Mouse (Mus musculus): Measurements from ENCODE around the gene Gli2. TPM values are rescaled to one million over a fixed set of nuclear protein-coding genes. Genes with fewer than 3 reads are reported as not detected.

Gli2 gene
- total RNA-seq, 2 experiments from 2014 or later, result 3.3 to 4.5 TPM

DNA sequence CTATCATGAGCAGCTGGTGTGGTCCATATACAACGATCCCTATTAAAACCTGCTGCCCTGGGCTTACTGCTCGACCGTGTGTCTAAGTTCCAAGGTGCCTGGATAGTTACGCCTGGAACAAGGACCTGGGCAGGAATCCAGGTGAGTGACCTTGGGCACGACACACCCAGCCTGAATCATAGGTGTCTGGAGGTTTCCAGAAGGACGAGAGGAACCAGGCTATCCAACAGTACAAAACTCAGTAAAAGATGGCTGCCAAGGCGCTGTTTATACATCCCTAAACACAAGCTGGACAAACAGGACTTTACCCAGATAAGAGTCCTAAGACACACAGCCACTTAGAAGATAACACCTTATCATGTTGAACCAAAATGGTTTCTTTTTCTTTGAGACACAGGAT, 94.8 kb downstream of the Gli2 start:
- intact Hi-C loops (cut with DNase I; ENCODE audit: low total_unique reads), result no loop called here
- no peak for DNase-seq

DNA sequence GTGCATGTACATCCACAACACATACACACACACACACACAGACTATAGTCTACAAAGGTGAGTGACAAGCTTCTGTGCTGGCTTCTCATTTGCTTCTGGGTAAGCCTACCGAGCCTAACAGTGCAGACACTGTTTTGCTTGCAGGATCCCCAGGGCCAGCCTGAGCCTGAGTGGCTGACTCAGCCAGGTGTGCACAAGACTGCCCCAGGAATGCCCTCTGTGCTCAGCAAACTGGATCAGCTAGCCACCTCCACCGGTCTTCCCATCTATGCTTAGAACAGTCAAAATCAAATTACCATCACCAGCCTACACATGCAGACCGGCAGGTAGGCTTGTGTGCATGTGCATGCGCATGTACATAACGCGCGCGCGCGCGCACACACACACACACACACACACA, 97.6 kb downstream of the Gli2 start:
- intact Hi-C loops (cut with DNase I; ENCODE audit: low total_unique reads), result no loop called here
- no peak for DNase-seq

- intact Hi-C loops (cut with DNase I; ENCODE audit: low total_unique reads), result no loop called here
- DNase-seq, result peak; percentile 39
Observed at GRCm38 (mm10) chr1:118954434-118955301, 98.8 kb downstream of the Gli2 start.

- no peak for DNase-seq
- intact Hi-C loops (cut with DNase I; ENCODE audit: low total_unique reads), result no loop called here
Observed at GRCm38 (mm10) chr1:118953031-118953430, 100.4 kb downstream of the Gli2 start.

- intact Hi-C loops (cut with DNase I; ENCODE audit: low total_unique reads), result no loop called here
- DNase-seq, result no peak
Observed at GRCm38 (mm10) chr1:118952318-118952717, 101.1 kb downstream of the Gli2 start.

- no peak for DNase-seq
- intact Hi-C loops (cut with DNase I; ENCODE audit: low total_unique reads), result no loop called here
Observed at GRCm38 (mm10) chr1:118948407-118948806, 105.0 kb downstream of the Gli2 start.

- intact Hi-C loops (cut with DNase I; ENCODE audit: low total_unique reads), result no loop called here
- no peak for DNase-seq
Observed at GRCm38 (mm10) chr1:118947221-118947620, 106.2 kb downstream of the Gli2 start.

GRCm38 (mm10) chr1:118941336-118941735, 112.1 kb downstream of the Gli2 start:
- intact Hi-C loops (cut with DNase I; ENCODE audit: low total_unique reads), result no loop called here
- DNase-seq, result no peak

- DNase-seq, result no peak
- intact Hi-C loops (cut with DNase I; ENCODE audit: low total_unique reads), result no loop called here
Observed at GRCm38 (mm10) chr1:118940269-118940840, 113.1 kb downstream of the Gli2 start.

GRCm38 (mm10) chr1:118938206-118938605, 115.2 kb downstream of the Gli2 start:
- intact Hi-C loops (cut with DNase I; ENCODE audit: low total_unique reads), result no loop called here
- DNase-seq, result peak; percentile 63

DNA sequence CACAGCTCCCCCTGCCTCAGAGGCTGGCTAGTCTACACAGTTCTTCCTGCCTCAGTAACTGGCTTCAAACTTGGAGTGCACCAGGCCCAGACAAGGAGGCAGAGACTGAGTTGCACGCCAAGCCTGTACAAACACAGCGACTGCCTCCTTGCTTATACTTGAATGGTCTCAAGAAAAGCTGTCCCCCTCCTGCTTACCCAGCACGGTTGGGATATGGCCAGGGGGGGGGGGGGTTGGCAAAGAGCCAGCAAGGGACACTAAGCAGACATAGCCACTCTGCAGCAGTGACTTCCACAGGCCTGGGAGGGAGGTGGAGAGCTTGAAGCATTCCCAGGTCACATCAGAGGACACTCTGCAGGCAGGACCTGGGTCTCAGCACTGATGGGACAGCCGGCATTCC, 117.3 kb downstream of the Gli2 start:
- intact Hi-C loops (cut with DNase I; ENCODE audit: low total_unique reads), result no loop called here
- no peak for DNase-seq

DNA sequence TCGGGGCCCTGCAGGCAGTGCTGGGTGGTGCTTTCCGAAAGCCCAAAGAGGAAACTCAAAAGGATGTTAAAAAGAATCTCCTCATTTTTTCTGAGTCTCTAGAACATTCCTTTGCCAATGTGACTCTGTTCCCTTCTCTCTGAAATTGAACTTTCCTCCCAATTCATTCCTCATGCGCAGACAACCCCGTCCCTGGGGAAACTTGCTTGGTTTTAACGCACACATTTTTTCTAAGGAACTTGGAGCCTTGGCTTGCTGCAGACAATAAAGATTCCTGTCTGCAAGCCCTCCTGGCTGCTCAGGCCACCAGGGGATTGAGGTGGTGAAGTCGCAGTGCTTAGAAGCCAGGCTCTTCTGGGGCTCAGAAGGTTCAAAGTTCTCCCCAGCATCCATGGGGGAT, 117.9 kb downstream of the Gli2 start:
- intact Hi-C loops (cut with DNase I; ENCODE audit: low total_unique reads), result no loop called here
- DNase-seq, result no peak

GRCm38 (mm10) chr1:118932167-118932566, 121.3 kb downstream of the Gli2 start:
- intact Hi-C loops (cut with DNase I; ENCODE audit: low total_unique reads), result no loop called here
- no peak for DNase-seq

- peak; percentile 22 for DNase-seq
Observed at GRCm38 (mm10) chr1:118927543-118928354, 125.7 kb downstream of the Gli2 start.

GRCm38 (mm10) chr1:118926556-118926955, 126.9 kb downstream of the Gli2 start:
- intact Hi-C loops (cut with DNase I; ENCODE audit: low total_unique reads), result no loop called here
- no peak for DNase-seq

More at GRCm38 (mm10) chr1:118927543-118928354, 125.7 kb downstream of the Gli2 start:
- intact Hi-C loops (cut with DNase I; ENCODE audit: low total_unique reads), result no loop called here

DNA sequence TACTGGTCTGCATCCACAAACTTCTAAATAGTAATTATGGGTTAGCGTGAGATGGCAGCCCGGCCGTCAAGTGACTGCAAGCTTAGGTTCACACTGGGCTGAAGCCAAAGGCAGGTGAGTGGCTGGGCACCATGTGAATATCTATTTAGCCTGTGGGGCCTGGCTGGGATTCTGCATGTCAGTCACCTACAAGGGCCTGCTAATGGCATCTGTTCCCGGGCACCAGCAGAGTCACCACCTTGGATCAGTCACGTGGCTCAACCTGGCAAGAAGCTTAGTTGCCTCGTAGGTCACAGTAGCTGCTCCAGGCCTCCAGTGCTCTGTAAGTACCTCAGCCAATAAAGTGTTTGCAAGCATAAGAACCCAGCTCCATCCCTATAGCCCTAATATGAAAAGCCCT, 131.2 kb downstream of the Gli2 start:
- intact Hi-C loops (cut with DNase I; ENCODE audit: low total_unique reads), result no loop called here
- no peak for DNase-seq

- intact Hi-C loops (cut with DNase I; ENCODE audit: low total_unique reads), result no loop called here
- no peak for DNase-seq
Observed at GRCm38 (mm10) chr1:118917520-118918220, 135.7 kb downstream of the Gli2 start.

GRCm38 (mm10) chr1:118916477-118917075, 136.8 kb downstream of the Gli2 start:
- DNase-seq, result no peak
- intact Hi-C loops (cut with DNase I; ENCODE audit: low total_unique reads), result no loop called here

Measured in gastrocnemius, postnatal 14 days (tissue).